Mouse (Mus musculus) neural tube, embryonic 14.5 days (tissue): ENCODE results near the gene Tmem120b. TPM values are rescaled to one million over a fixed set of nuclear protein-coding genes. Genes with fewer than 3 reads are reported as not detected.

Experiments
- ATAC-seq: fragments of 200-750 bp; cut with Nextera tagmentation; 2 replicates; pipeline ENCODE4 v1.8.0; 2017; ENCODE audit warnings: low read depth, mild to moderate bottlenecking, moderate TSS enrichment, moderate library complexity
- H3K27ac ChIP-seq: fragments of 300-500 bp; sonication (generic); 2 replicates; pipeline ENCODE4 v1.5.1; 2014; ENCODE audit warnings: low read depth, mild to moderate bottlenecking, control low read depth, low read length, moderate library complexity, mixed read lengths
- H3K27me3 ChIP-seq: fragments of 300-500 bp; sonication (generic); 2 replicates; pipeline ENCODE4 v1.6.1; 2014; ENCODE audit warnings: low read length; ENCODE audit not compliant: control insufficient read depth, insufficient read depth
- H3K36me3 ChIP-seq: fragments of 300-500 bp; sonication (generic); 2 replicates; pipeline ENCODE4 v1.6.1; 2014; ENCODE audit warnings: low read length, mixed read lengths; ENCODE audit not compliant: control insufficient read depth, insufficient read depth
- H3K4me1 ChIP-seq: fragments of 300-500 bp; sonication (generic); 2 replicates; pipeline ENCODE4 v1.6.1; 2014; ENCODE audit warnings: low read length; ENCODE audit not compliant: control insufficient read depth, insufficient read depth
- H3K4me2 ChIP-seq: fragments of 300-500 bp; sonication (generic); 2 replicates; pipeline ENCODE4 v1.6.1; 2014; ENCODE audit warnings: mild to moderate bottlenecking, low read depth, low read length, control low read depth
- H3K4me3 ChIP-seq: fragments of 300-500 bp; sonication (generic); 2 replicates; pipeline ENCODE4 v1.5.1; 2014; ENCODE audit warnings: low read depth, low read length, control low read depth, mixed read lengths
- H3K9ac ChIP-seq: fragments of 300-500 bp; sonication (generic); replicated peaks from 2 replicates; pipeline ENCODE4 v1.6.1; 2014; ENCODE audit warnings: low read depth, mild to moderate bottlenecking, control low read depth, low read length, mixed read lengths
- H3K9me3 ChIP-seq: fragments of 300-500 bp; sonication (generic); 2 replicates; pipeline ENCODE4 v1.6.1; 2016; ENCODE audit warnings: low read length; ENCODE audit not compliant: control insufficient read depth
- WGBS: fragments of 180-500 bp; shearing (Covaris S2); extraction: QIAGEN DNeasy Blood & Tissue Kit; methylation state at CpG from one replicate; pipeline ENCODE4 v1.1.7; 2014; 5-methylcytosine and 5-hydroxymethylcytosine counted together
- polyA plus RNA-seq: library from polyadenylated mRNA; unstranded; fragments of >200 nt; fragmentation: Nextera tagmentation; extraction: Ambion mirVana; gene quantifications from 2 replicates; pipeline ENCODE4 v1.2.1, GENCODE M21; 2014

Gene Tmem120b
- polyA plus RNA-seq, 1 experiment from 2014 or later, result 15.6 TPM

- H3K27me3 ChIP-seq, result no peaks in the 10 kb centered on the region
- ATAC-seq, result no peak
- 28% methylated on average over 7 of the region's 7 CpGs for WGBS
- peaks cover 5% of the 10 kb centered on the region for H3K4me1 ChIP-seq
- no peak overlapping the region for H3K4me3 ChIP-seq
- no peak overlapping the region for H3K9ac ChIP-seq
- no peak overlapping the region for H3K27ac ChIP-seq
- H3K36me3 ChIP-seq, result no peaks in the 10 kb centered on the region
- H3K4me2 ChIP-seq, result no peak overlapping the region
- H3K9me3 ChIP-seq, result no peaks in the 10 kb centered on the region
Observed at GRCm38 (mm10) chr5:123114924-123115323, 46.7 kb downstream of the Tmem120b start.

- Histone ChIP-seq H3K36me3 (no peaks in the 10 kb centered on the region), H3K4me1 (no peaks in the 10 kb centered on the region), H3K4me2 (no peak overlapping the region), H3K4me3 (no peak overlapping the region), H3K9ac (no peak overlapping the region), H3K27me3 (no peaks in the 10 kb centered on the region), H3K9me3 (no peaks in the 10 kb centered on the region), H3K27ac (no peak overlapping the region)
- no peak for ATAC-seq
- WGBS, result 82% methylated on average over 8 of the region's 8 CpGs
Observed at GRCm38 (mm10) chr5:123116080-123116479, 47.9 kb downstream of the Tmem120b start.

DNA sequence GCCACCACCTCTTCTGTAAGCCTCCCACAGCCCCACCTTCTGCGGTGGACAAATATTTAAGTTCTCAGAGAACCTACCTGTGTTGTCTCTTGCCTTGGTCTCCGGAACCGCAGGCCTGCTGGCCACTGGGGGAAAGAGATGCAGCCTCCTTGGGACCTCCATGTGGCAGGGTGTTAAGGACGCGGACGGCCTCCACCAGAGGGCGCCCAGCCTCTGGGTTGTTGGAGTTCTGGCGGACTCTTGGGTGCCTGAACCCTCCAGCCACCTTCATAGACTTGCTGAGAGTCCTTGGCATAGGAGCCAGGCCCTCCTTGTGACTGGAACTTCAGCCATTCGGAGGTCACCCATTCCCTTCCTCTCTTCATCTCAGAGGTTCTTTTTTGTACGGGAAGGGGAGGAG, 49.0 kb downstream of the Tmem120b start:
- WGBS, result 13% methylated on average over 10 of the region's 10 CpGs

DNA sequence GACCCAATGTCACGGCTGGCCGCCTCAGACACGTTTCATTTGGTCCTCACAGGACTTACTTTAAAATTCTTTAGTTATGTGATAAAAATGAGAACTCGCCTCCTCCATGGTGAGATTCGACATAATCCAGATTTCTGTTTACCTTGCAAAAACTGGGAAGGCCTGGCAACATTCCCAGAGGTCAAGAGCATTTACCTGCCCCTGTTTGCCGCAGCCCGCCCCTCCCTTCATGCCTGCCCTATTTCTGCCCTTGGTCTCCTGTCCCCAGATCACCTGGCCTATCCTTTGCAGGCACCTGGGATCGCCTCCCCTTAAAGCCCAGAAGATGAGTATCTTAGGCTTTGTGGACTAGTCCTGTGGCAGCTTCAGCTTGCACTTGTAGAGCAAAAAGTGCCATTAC, 49.6 kb downstream of the Tmem120b start:
- ATAC-seq, result no peak
- 89% methylated on average over 8 of the region's 8 CpGs for WGBS
- no peak overlapping the region for H3K9ac ChIP-seq

More for the DNA sequence above, 49.0 kb downstream of the Tmem120b start:
- Histone ChIP-seq H3K4me1 (no peaks in the 10 kb centered on the region), H3K27ac (no peak overlapping the region), H3K27me3 (no peaks in the 10 kb centered on the region), H3K4me2 (no peak overlapping the region), H3K9me3 (no peaks in the 10 kb centered on the region), H3K9ac (no peak overlapping the region), H3K4me3 (no peak overlapping the region), H3K36me3 (no peaks in the 10 kb centered on the region)
- ATAC-seq, result 0 out of 2 replicates have a peak, but pooled peaks have one; percentile 28

GRCm38 (mm10) chr5:123118826-123119225, 50.6 kb downstream of the Tmem120b start:
- 79% methylated on average over 10 of the region's 10 CpGs for WGBS
- ATAC-seq, result no peak
- Histone ChIP-seq H3K9ac (no peak overlapping the region), H3K27me3 (no peaks in the 10 kb centered on the region), H3K9me3 (no peaks in the 10 kb centered on the region), H3K4me1 (no peaks in the 10 kb centered on the region), H3K4me3 (no peak overlapping the region), H3K36me3 (0 out of 2 replicates have a peak, but pooled peaks cover 4% of the 10 kb centered on the region), H3K27ac (no peak overlapping the region), H3K4me2 (no peak overlapping the region)

More for the DNA sequence above, 49.6 kb downstream of the Tmem120b start:
- Histone ChIP-seq H3K4me3 (no peak overlapping the region), H3K4me2 (no peak overlapping the region), H3K9me3 (no peaks in the 10 kb centered on the region), H3K27ac (no peak overlapping the region), H3K4me1 (no peaks in the 10 kb centered on the region), H3K27me3 (no peaks in the 10 kb centered on the region), H3K36me3 (no peaks in the 10 kb centered on the region)

GRCm38 (mm10) chr5:123120624-123121215, 52.5 kb downstream of the Tmem120b start:
- H3K9me3 ChIP-seq, result no peaks in the 10 kb centered on the region

DNA sequence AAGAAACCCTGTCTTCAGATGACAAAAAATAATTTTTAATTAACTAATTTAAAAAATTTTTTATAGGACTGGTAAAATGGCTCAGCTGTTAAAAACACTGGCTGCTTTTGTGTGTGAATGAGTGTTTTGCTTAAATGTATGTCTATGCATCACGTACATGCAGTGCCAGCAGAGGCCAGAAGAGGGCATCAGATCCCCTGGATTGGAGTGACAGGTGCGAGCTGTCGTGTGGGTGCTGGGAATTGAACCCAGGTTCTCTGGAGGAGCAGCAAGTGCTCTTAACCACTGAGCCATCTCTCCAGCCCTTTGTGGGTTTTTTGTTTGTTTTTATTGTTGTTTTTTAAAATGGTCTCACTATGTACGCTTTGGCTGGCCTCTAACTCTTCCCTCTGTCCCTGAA, 54.0 kb downstream of the Tmem120b start:
- 0 out of 2 replicates have a peak, but pooled peaks cover 8% of the 10 kb centered on the region for H3K36me3 ChIP-seq
- H3K27ac ChIP-seq, result no peak overlapping the region
- H3K27me3 ChIP-seq, result no peaks in the 10 kb centered on the region
- no peaks in the 10 kb centered on the region for H3K4me1 ChIP-seq
- H3K4me2 ChIP-seq, result no peak overlapping the region
- H3K9ac ChIP-seq, result no peak overlapping the region
- no peaks in the 10 kb centered on the region for H3K9me3 ChIP-seq
- no peak for ATAC-seq
- 91% methylated on average over 4 of the region's 4 CpGs for WGBS
- no peak overlapping the region for H3K4me3 ChIP-seq

More at GRCm38 (mm10) chr5:123120624-123121215, 52.5 kb downstream of the Tmem120b start:
- H3K4me3 ChIP-seq, result no peak overlapping the region
- ATAC-seq, result no peak
- no peak overlapping the region for H3K27ac ChIP-seq
- no peak overlapping the region for H3K4me2 ChIP-seq
- H3K27me3 ChIP-seq, result no peaks in the 10 kb centered on the region
- no peak overlapping the region for H3K9ac ChIP-seq
- WGBS, result 39% methylated on average over 7 of the region's 7 CpGs
- 0 out of 2 replicates have a peak, but pooled peaks cover 7% of the 10 kb centered on the region for H3K36me3 ChIP-seq
- H3K4me1 ChIP-seq, result no peaks in the 10 kb centered on the region

DNA sequence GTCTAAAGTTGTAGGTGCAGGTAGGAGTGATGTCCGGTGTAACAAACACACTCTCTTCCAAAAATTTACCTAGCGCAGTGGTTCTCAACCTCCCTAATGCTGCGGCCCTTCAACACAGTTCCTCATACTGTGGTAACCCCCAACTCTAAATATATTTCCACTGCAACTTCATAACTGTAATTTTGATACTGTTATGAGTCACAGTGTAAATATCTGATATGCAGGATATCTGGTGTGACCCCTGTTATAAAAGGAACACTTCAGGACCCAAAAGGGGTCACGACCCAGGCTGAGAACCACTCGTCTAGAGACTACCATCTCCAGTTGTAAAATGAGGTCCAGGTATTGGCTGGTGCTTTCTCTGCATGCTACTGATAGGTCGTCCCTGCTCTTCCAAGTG, 56.9 kb downstream of the Tmem120b start:
- Histone ChIP-seq H3K4me3 (no peak overlapping the region), H3K27ac (no peak overlapping the region), H3K9me3 (no peaks in the 10 kb centered on the region), H3K27me3 (no peaks in the 10 kb centered on the region), H3K4me2 (no peak overlapping the region), H3K36me3 (0 out of 2 replicates have a peak, but pooled peaks cover 10% of the 10 kb centered on the region), H3K4me1 (no peaks in the 10 kb centered on the region), H3K9ac (no peak overlapping the region)
- no peak for ATAC-seq
- 79% methylated on average over 6 of the region's 6 CpGs for WGBS

- no peak overlapping the region for H3K27ac ChIP-seq
- no peaks in the 10 kb centered on the region for H3K9me3 ChIP-seq
- H3K9ac ChIP-seq, result no peak overlapping the region
- WGBS, result 89% methylated on average over 18 of the region's 18 CpGs
- H3K4me2 ChIP-seq, result no peak overlapping the region
- H3K4me1 ChIP-seq, result no peaks in the 10 kb centered on the region
- H3K27me3 ChIP-seq, result no peaks in the 10 kb centered on the region
- H3K36me3 ChIP-seq, result 0 out of 2 replicates have a peak, but pooled peaks cover 16% of the 10 kb centered on the region
- no peak overlapping the region for H3K4me3 ChIP-seq
- no peak for ATAC-seq
Observed at GRCm38 (mm10) chr5:123125638-123126406, 57.6 kb downstream of the Tmem120b start.
